Mouse (Mus musculus) T-helper 17 cell (primary cell): ENCODE measurements at regions not wholly inside any gene's neighbourhood (a gene's known extent, or its start where the extent isn't known, plus 50 kb on each side); places are given as distances from the start of the nearest gene placed in this dataset.

Experiments used
- in situ Hi-C, 2 experiments: fragments of 300-600 bp; cut with MboI, MseI; formaldehyde crosslinking; loops; 1 replicate in 1 of 2; 2 replicates in 1 of 2; pipeline ENCODE4 v1.15.1; 2025; ENCODE audit warnings: high pct_unique_total_duplicates in 2 of 2

DNA sequence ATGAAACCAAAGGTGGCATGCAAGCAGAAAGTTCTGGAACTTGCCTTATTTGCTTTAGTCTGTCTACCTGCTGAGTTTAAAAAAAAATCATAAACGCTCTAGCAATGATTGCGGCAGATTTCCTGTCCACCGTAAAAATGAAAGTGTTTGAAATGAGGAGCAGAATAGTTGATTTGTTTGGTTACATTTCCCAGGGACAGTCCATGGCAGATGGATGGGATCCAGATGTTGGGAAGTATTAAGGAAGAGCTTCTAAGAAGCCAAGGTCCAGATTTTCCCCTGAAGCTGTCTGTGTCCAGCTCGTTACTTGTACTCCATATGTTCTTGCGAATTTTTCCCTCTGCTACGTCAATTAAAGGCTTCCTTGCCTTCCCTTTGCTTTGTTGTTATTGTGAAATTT, 534.2 kb downstream of the Slc4a3 start:
- in situ Hi-C loops: loop anchor here in 1 of 2 experiments (10.0 kb wide), 1 partner anchor 835 kb away; no protein-coding TSS in a partner anchor

DNA sequence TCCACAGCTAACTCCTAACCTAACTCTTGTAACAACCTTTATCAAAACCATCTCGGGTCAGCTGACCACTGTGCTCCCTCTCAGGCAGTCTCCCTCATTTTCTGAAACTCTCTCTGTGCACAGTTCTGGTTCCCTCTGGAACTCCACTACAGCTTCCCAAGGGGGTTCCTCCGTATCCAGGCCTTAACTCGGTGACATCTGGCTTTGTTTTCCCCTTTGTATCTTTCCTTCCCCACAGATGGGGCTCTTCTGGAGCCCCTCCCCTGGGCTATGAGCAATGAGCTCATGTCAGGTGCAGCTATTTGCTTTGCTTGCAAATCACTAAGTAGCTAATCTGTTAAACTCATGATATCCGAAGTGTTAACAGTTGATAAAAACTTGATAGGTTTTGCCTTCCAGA, 535.6 kb downstream of the Slc4a3 start:
- in situ Hi-C loops: loop anchor here in 1 of 2 experiments (10.0 kb wide), 1 partner anchor 833 kb away; no protein-coding TSS in a partner anchor

DNA sequence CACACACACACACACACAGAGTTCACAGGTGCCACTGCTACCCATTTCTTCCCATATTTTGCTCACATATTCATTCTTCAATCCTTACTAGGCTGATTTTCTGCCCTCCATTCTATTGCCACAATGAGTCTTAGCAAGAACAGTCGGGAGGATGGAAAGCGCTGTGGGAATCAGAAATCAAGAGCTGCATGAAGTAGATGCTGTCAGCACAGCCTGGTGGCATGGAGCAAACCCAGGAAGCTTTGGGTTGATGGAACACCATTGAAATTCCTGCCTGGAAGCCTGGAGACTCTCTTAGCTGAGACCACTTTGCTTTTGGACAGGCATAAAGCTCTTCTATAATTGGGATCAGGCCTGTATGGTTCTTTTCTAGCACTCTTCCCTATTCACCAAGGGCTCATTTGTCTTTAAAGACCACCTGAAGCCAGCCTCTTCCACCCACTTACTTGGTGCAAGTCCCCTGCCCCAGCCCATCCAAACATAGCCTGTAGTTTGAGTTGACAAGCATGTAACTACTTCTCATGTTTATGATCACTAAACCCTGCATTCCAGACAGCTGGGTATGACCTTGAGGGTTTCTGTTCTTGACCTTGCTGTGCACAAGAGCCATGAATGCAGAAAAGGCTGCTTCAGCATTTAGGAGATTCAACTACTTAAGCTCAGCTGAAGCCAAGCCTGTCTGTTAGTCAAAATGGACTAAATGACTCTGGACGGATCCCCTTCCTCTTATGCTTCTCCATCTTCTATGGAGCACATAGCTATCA, 537.4 kb downstream of the Slc4a3 start:
- in situ Hi-C loops: loop anchor here in 1 of 2 experiments (10.0 kb wide), 1 partner anchor 831 kb away; no protein-coding TSS in a partner anchor

GRCm38 (mm10) chr1:76091031-76091430, 545.0 kb downstream of the Slc4a3 start:
- in situ Hi-C loops: no loop called here

DNA sequence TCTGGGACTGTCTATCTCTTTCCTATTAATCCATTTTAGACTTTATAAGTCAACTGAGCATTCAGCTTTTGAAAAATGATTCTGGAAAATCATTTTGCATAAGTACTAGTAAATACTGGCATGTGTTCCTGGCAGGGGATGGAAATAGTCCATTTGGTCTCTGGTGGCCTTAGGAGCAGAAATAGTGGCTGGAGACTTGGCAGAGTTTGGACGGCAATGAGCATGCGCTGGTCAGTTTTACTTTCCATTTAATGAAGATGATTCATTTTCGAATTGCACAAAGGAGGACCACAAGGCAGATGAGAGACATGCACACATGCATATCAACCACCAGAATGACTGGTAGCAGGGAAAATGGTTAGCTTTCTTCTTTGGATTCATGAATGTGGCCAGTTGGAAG, 567.2 kb downstream of the Slc4a3 start:
- in situ Hi-C loops: no loop called here

- in situ Hi-C loops: no loop called here
Measured at GRCm38 (mm10) chr1:76120840-76121239, 574.8 kb downstream of the Slc4a3 start.

DNA sequence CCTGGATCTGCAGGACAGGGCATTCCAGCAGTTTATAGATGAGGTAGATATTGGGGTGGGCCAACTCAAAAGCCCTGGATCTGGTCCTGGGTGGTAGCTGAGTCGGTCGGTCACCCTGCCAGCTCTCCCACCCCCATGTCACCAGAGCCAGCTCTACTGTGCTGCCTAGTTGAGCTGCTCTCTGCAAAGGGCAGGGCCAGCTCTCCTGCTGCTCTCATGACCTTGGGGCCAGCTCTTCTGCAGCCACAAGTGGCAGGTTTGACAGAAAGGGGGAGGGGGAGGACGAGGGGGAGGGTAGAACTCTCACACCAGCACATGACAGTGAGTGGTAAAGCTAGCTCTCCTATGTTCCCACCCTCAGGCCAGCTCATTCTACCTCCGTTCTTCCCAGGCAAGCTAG, 584.3 kb downstream of the Slc4a3 start:
- in situ Hi-C loops: no loop called here

DNA sequence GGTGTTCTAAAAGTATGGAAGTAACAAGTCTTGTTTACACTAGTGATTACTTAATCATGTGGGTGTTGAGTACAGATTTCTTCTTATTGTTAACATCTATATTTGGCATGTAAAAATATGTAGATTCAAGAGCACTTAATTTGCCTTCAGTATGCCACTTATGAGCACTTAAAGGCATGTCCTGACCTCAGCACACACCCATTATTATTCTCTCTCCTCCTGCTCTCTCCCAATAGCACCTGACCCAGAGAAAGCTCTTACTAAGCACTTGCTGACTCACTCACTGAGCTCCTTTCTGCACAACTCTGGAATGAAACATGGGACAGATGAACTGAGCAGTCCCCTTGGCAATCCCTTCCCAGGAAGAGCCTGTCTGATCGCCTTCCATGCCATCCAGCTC, 590.7 kb downstream of the Slc4a3 start:
- in situ Hi-C loops: no loop called here

- in situ Hi-C loops: no loop called here
Measured at GRCm38 (mm10) chr1:76137701-76138100, 591.6 kb downstream of the Slc4a3 start.

- in situ Hi-C loops: no loop called here
Measured at GRCm38 (mm10) chr1:76143516-76143915, 597.5 kb downstream of the Slc4a3 start.

DNA sequence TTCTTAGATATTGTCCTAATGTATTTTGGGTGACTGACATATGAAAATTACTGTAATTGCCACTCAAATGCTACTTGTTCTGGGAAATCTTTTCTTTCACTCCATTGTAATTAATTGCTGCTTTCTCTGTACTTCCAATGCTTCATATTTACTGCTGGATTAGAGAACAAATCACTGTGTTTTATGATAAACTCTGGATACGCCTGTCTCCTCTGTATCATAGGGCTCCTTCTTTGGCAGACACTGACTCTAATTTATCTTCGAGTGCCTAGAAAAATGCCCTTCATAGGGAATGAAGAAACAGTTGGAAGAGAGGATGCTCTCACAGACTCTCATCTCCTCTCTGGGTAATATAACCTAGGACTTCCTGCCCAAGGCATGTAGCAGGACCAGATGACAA, 602.9 kb downstream of the Slc4a3 start:
- in situ Hi-C loops: no loop called here

- in situ Hi-C loops: no loop called here
Measured at GRCm38 (mm10) chr1:76156291-76156690, 610.2 kb downstream of the Slc4a3 start.

DNA sequence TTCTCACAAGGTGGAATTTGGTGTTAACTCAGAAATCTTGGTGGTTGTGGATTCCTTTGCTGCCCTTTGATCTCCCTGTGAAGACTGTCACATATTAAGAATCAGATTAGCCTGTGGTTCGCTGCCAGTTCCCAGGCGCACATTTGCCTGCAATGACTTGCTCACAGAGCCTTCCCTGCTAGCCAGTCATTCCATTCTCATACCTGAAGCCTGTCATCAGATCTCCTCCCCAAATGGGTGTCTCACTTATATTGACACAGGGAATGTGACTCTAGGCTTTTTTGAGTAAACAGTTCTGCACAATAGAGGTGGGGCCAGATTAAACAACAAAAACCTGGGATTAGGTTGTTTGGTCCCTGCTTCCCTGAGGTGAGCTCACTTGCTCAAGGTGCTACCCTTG, 621.4 kb downstream of the Slc4a3 start:
- in situ Hi-C loops: no loop called here

- in situ Hi-C loops: no loop called here
Measured at GRCm38 (mm10) chr1:76181181-76181580, 635.1 kb downstream of the Slc4a3 start.

GRCm38 (mm10) chr1:76194844-76195243, 648.8 kb downstream of the Slc4a3 start:
- in situ Hi-C loops: no loop called here

GRCm38 (mm10) chr1:76197651-76198050, 651.6 kb downstream of the Slc4a3 start:
- in situ Hi-C loops: no loop called here

- in situ Hi-C loops: no loop called here
Measured at GRCm38 (mm10) chr1:76200906-76201305, 654.8 kb downstream of the Slc4a3 start.

DNA sequence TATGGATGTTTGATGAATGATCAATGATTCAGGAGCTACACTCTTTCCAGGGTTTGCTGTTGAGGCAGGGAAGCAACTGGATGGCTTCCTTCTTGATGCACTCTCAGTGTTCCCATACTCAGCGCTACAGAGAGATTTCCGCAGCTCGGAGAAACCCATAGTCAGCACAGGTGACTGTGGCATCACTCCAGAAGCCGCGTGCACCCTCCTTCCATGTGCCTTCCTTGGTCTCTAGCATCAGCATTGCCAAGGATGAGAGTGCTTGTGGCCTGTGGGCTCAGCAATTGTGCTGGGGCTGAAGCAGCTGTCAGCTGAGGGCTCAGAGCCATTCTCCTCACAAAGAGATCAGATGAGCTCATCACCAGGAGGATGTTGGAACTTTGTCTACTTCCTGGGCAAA, 666.4 kb downstream of the Slc4a3 start:
- in situ Hi-C loops: loop anchor here in 1 of 2 experiments (10.0 kb wide), 1 partner anchor 1302 kb away; the partner anchor contains the start of gene Epha4

- in situ Hi-C loops: no loop called here
Measured at GRCm38 (mm10) chr1:76244721-76245120, 698.7 kb downstream of the Slc4a3 start.

- in situ Hi-C loops: no loop called here
Measured at GRCm38 (mm10) chr1:76246181-76246796, 700.2 kb downstream of the Slc4a3 start.

DNA sequence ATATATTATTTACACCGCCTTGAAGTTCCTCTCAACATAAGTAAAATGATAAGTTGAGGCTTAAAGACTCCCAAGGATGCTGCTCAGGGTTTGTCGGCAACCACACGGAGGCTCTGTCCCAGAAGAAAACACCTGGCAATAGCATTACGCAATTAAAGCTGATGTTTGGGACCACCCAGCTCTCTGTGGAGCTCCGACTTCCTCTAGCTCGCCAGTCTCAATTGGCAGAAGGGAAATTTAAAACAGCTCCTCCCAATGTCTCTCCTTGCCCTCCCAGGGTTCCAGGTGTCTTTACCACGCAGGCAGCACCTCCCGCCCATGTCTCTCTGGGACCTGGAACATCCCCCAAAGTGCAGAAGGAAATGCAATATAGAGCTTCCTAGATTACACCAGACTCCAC, 701.1 kb downstream of the Slc4a3 start:
- in situ Hi-C loops: no loop called here

DNA sequence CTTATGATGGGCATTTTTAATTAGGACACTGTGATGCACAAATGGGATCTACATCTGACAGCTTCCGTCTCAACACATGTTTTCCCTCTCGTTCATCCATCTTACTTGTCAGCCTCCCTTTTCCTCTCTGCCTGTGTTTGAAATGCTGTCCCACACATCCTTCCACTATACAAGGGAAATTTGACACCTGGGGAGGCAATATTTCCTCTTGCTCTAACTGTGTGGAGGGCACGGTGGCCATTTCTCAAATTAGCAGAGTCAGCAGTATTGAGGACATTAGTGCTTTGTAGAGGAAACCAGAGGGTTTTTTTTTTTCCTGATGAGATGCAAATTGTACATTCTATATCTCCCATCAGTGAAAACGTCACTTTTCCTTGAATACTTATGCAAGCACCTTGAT, 712.2 kb downstream of the Slc4a3 start:
- in situ Hi-C loops: no loop called here

DNA sequence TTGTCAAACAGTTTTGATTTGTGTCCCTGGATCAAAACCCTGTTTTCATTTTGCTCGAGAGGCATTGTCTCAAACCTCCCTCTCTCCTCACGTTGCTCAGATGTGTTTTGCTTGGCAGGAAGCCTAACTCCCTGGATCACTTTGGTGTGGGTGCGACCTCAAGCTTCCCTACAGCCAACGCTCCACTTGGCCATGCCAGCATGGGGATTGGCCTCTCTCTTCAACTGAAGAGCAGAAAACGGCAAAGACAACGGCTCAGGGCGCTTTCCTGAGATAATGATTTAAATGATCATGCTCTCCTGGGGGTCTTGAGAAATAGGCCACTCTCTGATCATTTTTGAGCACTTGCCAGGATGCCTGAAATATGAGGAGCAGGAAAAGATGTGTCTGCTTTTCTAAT, 730.1 kb downstream of the Slc4a3 start:
- in situ Hi-C loops: no loop called here
